Comparison of ENCODE assay signal across 8 mouse cellular contexts in genomic region chr2:75964972-75965371, GRCm38 (mm10). TPM values are rescaled to one million over a fixed set of nuclear protein-coding genes. Genes with fewer than 3 reads are reported as not detected.
A peak's percentile ranks its signal among the peaks of the same experiment; 100 is the strongest.
DNase-seq lines count a peak whose midpoint lies in the region; ATAC-seq and TF ChIP-seq lines count a peak whose summit lies in the region.

No protein-coding gene starts in this region.

- ATAC-seq in heart, embryonic 16.5 days (replicated peaks; ENCODE audit: extremely low read depth, insufficient read depth, low FRiP score): peak; percentile 61
- ATAC-seq in liver, embryonic 12.5 days: no peak

- peak overlapping the region; percentile 57 for H3K4me2 ChIP-seq in heart, embryonic 16.5 days (ENCODE audit: low read depth, low read length)
- peak overlapping the region; percentile 59 for H3K4me2 ChIP-seq in liver, embryonic 12.5 days
- peak overlapping the region; percentile 81 for H3K4me2 ChIP-seq in myocyte (ENCODE audit: low read depth)

- H3K36me3 ChIP-seq in forebrain, embryonic 10.5 days (replicated peaks): no peaks in the 10 kb centered on the region
- no peaks in the 10 kb centered on the region for H3K36me3 ChIP-seq in heart, embryonic 16.5 days (ENCODE audit: control insufficient read depth, insufficient read depth)
- no peaks in the 10 kb centered on the region for H3K36me3 ChIP-seq in liver, embryonic 12.5 days
- no peaks in the 10 kb centered on the region for H3K36me3 ChIP-seq in myocyte (ENCODE audit: control insufficient read depth, insufficient read depth)

- H3K9ac ChIP-seq in heart, embryonic 16.5 days (ENCODE audit: low read length): peak overlapping the region; percentile 44
- no peak overlapping the region for H3K9ac ChIP-seq in liver, embryonic 12.5 days

- H3K9me3 ChIP-seq in forebrain, embryonic 10.5 days: no peaks in the 10 kb centered on the region
- H3K9me3 ChIP-seq in heart, embryonic 16.5 days (replicated peaks; ENCODE audit: control insufficient read depth, low read length): no peaks in the 10 kb centered on the region
- H3K9me3 ChIP-seq in liver, embryonic 12.5 days (replicated peaks): no peaks in the 10 kb centered on the region

- H3K27me3 ChIP-seq in forebrain, embryonic 10.5 days (ENCODE audit: poor library complexity, severe bottlenecking): peaks cover 21% of the 10 kb centered on the region; the same call in 1 of the 2 replicates
- H3K27me3 ChIP-seq in heart, embryonic 16.5 days (ENCODE audit: control insufficient read depth, insufficient read depth, low read length): no peaks in the 10 kb centered on the region
- H3K27me3 ChIP-seq in liver, embryonic 12.5 days (replicated peaks): no peaks in the 10 kb centered on the region; the same call in 1 of the 2 replicates
- H3K27me3 ChIP-seq in myocyte (ENCODE audit: control insufficient read depth, insufficient read depth, insufficient read length): peaks cover 4% of the 10 kb centered on the region

- no peaks in the 10 kb centered on the region for H3K79me2 ChIP-seq in myocyte (ENCODE audit: control insufficient read depth, insufficient read depth)

- peak overlapping the region; percentile 40; the same call in 1 of the 2 replicates for H3K27ac ChIP-seq in forebrain, embryonic 10.5 days
- peak overlapping the region; percentile 15; the same call in 1 of the 2 replicates for H3K27ac ChIP-seq in heart, embryonic 16.5 days (ENCODE audit: low read length)
- H3K27ac ChIP-seq in liver, embryonic 12.5 days: no peak overlapping the region

- H3ac ChIP-seq in myocyte (ENCODE audit: control insufficient read depth, insufficient read length): no peak overlapping the region

- H3K4me3 ChIP-seq in forebrain, embryonic 10.5 days: peak overlapping the region; percentile 32
- peak overlapping the region; percentile 35 for H3K4me3 ChIP-seq in heart, embryonic 16.5 days (ENCODE audit: low read length)
- H3K4me3 ChIP-seq in liver, embryonic 12.5 days: peak overlapping the region; percentile 30
- peak overlapping the region; percentile 2 for H3K4me3 ChIP-seq in myocyte

- H3K4me1 ChIP-seq in forebrain, embryonic 10.5 days: peaks cover 42% of the 10 kb centered on the region
- H3K4me1 ChIP-seq in heart, embryonic 16.5 days (ENCODE audit: control insufficient read depth, insufficient read depth, low read length): peaks cover 17% of the 10 kb centered on the region
- peaks cover 11% of the 10 kb centered on the region for H3K4me1 ChIP-seq in liver, embryonic 12.5 days

- DNase-seq in CD8-positive naive resting alpha-beta T cell, adult 2 months (ENCODE audit: low read depth in 2 of 2, low spot score in 2 of 2): peak; percentile 53 to 65
- DNase-seq in brain, adult 2 months (ENCODE audit: low read depth, low spot score): peak; percentile 94
- DNase-seq in forebrain, embryonic 10.5 days (ENCODE audit: extremely low spot score, low spot score): peak; percentile 46
- peak; percentile 67 for DNase-seq in kidney, postnatal 14 days
- peak; percentile 29 for DNase-seq in testis, postnatal 14 days (ENCODE audit: low spot score)

- WGBS in forebrain, embryonic 10.5 days: 31% methylated on average over 5 of the region's 5 CpGs
- WGBS in heart, embryonic 16.5 days: 18% methylated on average over 5 of the region's 5 CpGs
- WGBS in liver, embryonic 12.5 days (ENCODE audit: insufficient replicate concordance): 17% methylated on average over 5 of the region's 5 CpGs

- TF ChIP-seq POLR2A in myocyte (IDR thresholded peaks at IDR 0.05; ENCODE audit: insufficient read length, low read depth): no peak

TF ChIP-seq in myocyte, 11 proteins besides CTCF, POLR2A, EP300 and RAD21:
- TF ChIP-seq MAX (IDR thresholded peaks at IDR 0.05; ENCODE audit: low read depth) (no peak), REST (IDR thresholded peaks at IDR 0.05; ENCODE audit: insufficient read depth, insufficient read length) (no peak), USF1 (IDR thresholded peaks at IDR 0.05; ENCODE audit: low read depth) (no peak), SRF (IDR thresholded peaks at IDR 0.05; ENCODE audit: control insufficient read depth, insufficient read length, low read depth) (no peak), MYOD1 (IDR thresholded peaks at IDR 0.05; ENCODE audit: control insufficient read depth in 1 of 3, insufficient read length in 2 of 3, low read depth in 2 of 3) (no peak), POLR2AphosphoS2 (IDR thresholded peaks at IDR 0.05; ENCODE audit: insufficient read length, low read depth) (no peak), CEBPB (IDR thresholded peaks at IDR 0.05; ENCODE audit: insufficient read depth, poor library complexity, severe bottlenecking) (no peak), E2F4 (IDR thresholded peaks at IDR 0.05; ENCODE audit: insufficient read depth) (no peak), TCF12 (IDR thresholded peaks at IDR 0.05; ENCODE audit: insufficient read depth, poor library complexity, severe bottlenecking) (no peak), TCF3 (IDR thresholded peaks at IDR 0.05; ENCODE audit: insufficient read length, low read depth) (no peak), MYOG (IDR thresholded peaks at IDR 0.05; ENCODE audit: control insufficient read depth in 1 of 3, insufficient read depth in 1 of 3, insufficient read length in 2 of 3, low read depth in 2 of 3) (no peak)

RNA-seq across cellular contexts. Expression of gene Ttc30a2, which starts 13.0 kb away (rescaled TPM):
- 0.28 and 0.53 TPM in 2 replicates for polyA plus RNA-seq in forebrain, embryonic 10.5 days (2016; fragmentation: Nextera tagmentation; extraction: Ambion mirVana)
- polyA plus RNA-seq in heart, embryonic 16.5 days (2015; fragmentation: Nextera tagmentation; extraction: Ambion mirVana): 1.4 and 1.6 TPM in 2 replicates
- polyA plus RNA-seq in liver, embryonic 12.5 days (2016; fragmentation: Nextera tagmentation; extraction: Ambion mirVana): 0.28 TPM in 1 of 2 replicates, not detected in the other
- polyA plus RNA-seq in myocyte (2012; fragmentation: generic; extraction: Trizol): 0.06 TPM

RNA-seq across cellular contexts. Expression of gene Ttc30a1, which starts 16.8 kb away (rescaled TPM):
- polyA plus RNA-seq in forebrain, embryonic 10.5 days (2016; fragmentation: Nextera tagmentation; extraction: Ambion mirVana): 10.5 and 12.4 TPM in 2 replicates
- polyA plus RNA-seq in heart, embryonic 16.5 days (2015; fragmentation: Nextera tagmentation; extraction: Ambion mirVana): 5.7 and 6.2 TPM in 2 replicates
- polyA plus RNA-seq in liver, embryonic 12.5 days (2016; fragmentation: Nextera tagmentation; extraction: Ambion mirVana): 2.2 and 2.3 TPM in 2 replicates
- 1.2 TPM for polyA plus RNA-seq in myocyte (2012; fragmentation: generic; extraction: Trizol)

RNA-seq across cellular contexts. Expression of gene Ttc30b, which starts 26.6 kb away (rescaled TPM):
- polyA plus RNA-seq in forebrain, embryonic 10.5 days (2016; fragmentation: Nextera tagmentation; extraction: Ambion mirVana): 5.1 and 5.6 TPM in 2 replicates
- 12.3 and 13.5 TPM in 2 replicates for polyA plus RNA-seq in heart, embryonic 16.5 days (2015; fragmentation: Nextera tagmentation; extraction: Ambion mirVana)
- polyA plus RNA-seq in liver, embryonic 12.5 days (2016; fragmentation: Nextera tagmentation; extraction: Ambion mirVana): 0.81 and 1.9 TPM in 2 replicates
- polyA plus RNA-seq in myocyte (2012; fragmentation: generic; extraction: Trizol): 1.7 TPM

Comparison
In these comparisons a context has a peak if more than half of its experiments do, and no peak if none do; other contexts are left out.
1. DNase-seq: peak in every context shown above with its lines; median percentile 94 in brain, adult 2 months; 67 in kidney, postnatal 14 days; 59 in CD8-positive naive resting alpha-beta T cell, adult 2 months; 46 in forebrain, embryonic 10.5 days; 29 in testis, postnatal 14 days.